Mouse (Mus musculus): ENCODE data around the gene Efcab9. TPM values are rescaled to one million over a fixed set of nuclear protein-coding genes. Genes with fewer than 3 reads are reported as not detected.

Gene Efcab9
- total RNA-seq, 2 experiments from 2014 or later = 0.47 to 0.70 TPM

- no peak for DNase-seq
- intact Hi-C loops (cut with DNase I; ENCODE audit: low total_unique reads) = no loop called here
Observed at GRCm38 (mm10) chr11:32558677-32559076, 26.8 kb upstream of the Efcab9 start.

GRCm38 (mm10) chr11:32558026-32558425 lies 26.1 kb upstream of the Efcab9 start:
- no peak for DNase-seq
- intact Hi-C loops (cut with DNase I; ENCODE audit: low total_unique reads) = no loop called here

GRCm38 (mm10) chr11:32556333-32556990 lies 24.6 kb upstream of the Efcab9 start:
- intact Hi-C loops (cut with DNase I; ENCODE audit: low total_unique reads) = no loop called here
- no peak for DNase-seq

GRCm38 (mm10) chr11:32555103-32555689 lies 23.3 kb upstream of the Efcab9 start:
- DNase-seq = no peak
- intact Hi-C loops (cut with DNase I; ENCODE audit: low total_unique reads) = no loop called here

- intact Hi-C loops (cut with DNase I; ENCODE audit: low total_unique reads) = no loop called here
- DNase-seq = no peak
Observed at GRCm38 (mm10) chr11:32554141-32555091, 22.5 kb upstream of the Efcab9 start.

GRCm38 (mm10) chr11:32553311-32554140 lies 21.6 kb upstream of the Efcab9 start:
- no peak for DNase-seq
- intact Hi-C loops (cut with DNase I; ENCODE audit: low total_unique reads) = no loop called here

GRCm38 (mm10) chr11:32552401-32553090 lies 20.7 kb upstream of the Efcab9 start:
- no peak for DNase-seq
- intact Hi-C loops (cut with DNase I; ENCODE audit: low total_unique reads) = no loop called here

- no peak for DNase-seq
- intact Hi-C loops (cut with DNase I; ENCODE audit: low total_unique reads) = no loop called here
Observed at GRCm38 (mm10) chr11:32551579-32552297, 19.9 kb upstream of the Efcab9 start.

GRCm38 (mm10) chr11:32551056-32551455 lies 19.2 kb upstream of the Efcab9 start:
- DNase-seq = no peak
- intact Hi-C loops (cut with DNase I; ENCODE audit: low total_unique reads) = no loop called here

GRCm38 (mm10) chr11:32550102-32550501 lies 18.2 kb upstream of the Efcab9 start:
- DNase-seq = no peak
- intact Hi-C loops (cut with DNase I; ENCODE audit: low total_unique reads) = no loop called here

GRCm38 (mm10) chr11:32549236-32549635 lies 17.4 kb upstream of the Efcab9 start:
- intact Hi-C loops (cut with DNase I; ENCODE audit: low total_unique reads) = no loop called here
- no peak for DNase-seq

- no peak for DNase-seq
Observed at GRCm38 (mm10) chr11:32548240-32548639, 16.4 kb upstream of the Efcab9 start.

GRCm38 (mm10) chr11:32547391-32547947 lies 15.6 kb upstream of the Efcab9 start:
- no peak for DNase-seq
- intact Hi-C loops (cut with DNase I; ENCODE audit: low total_unique reads) = no loop called here

More at GRCm38 (mm10) chr11:32548240-32548639, 16.4 kb upstream of the Efcab9 start:
- intact Hi-C loops (cut with DNase I; ENCODE audit: low total_unique reads) = no loop called here

- DNase-seq = peak; percentile 64
- intact Hi-C loops (cut with DNase I; ENCODE audit: low total_unique reads) = no loop called here
Observed at GRCm38 (mm10) chr11:32546483-32546882, 14.6 kb upstream of the Efcab9 start.

GRCm38 (mm10) chr11:32545605-32546004 lies 13.7 kb upstream of the Efcab9 start:
- no peak for DNase-seq
- intact Hi-C loops (cut with DNase I; ENCODE audit: low total_unique reads) = no loop called here

GRCm38 (mm10) chr11:32544497-32544896 lies 12.6 kb upstream of the Efcab9 start:
- no peak for DNase-seq
- intact Hi-C loops (cut with DNase I; ENCODE audit: low total_unique reads) = no loop called here

- intact Hi-C loops (cut with DNase I; ENCODE audit: low total_unique reads) = no loop called here
- DNase-seq = no peak
Observed at GRCm38 (mm10) chr11:32544041-32544440, 12.2 kb upstream of the Efcab9 start.
